7 mouse cellular contexts compared by ENCODE assay signal in genomic region chr13:8870510-8871313, GRCm38 (mm10). TPM values are rescaled to one million over a fixed set of nuclear protein-coding genes. Genes with fewer than 3 reads are reported as not detected.
DNase-seq lines count a peak whose midpoint lies in the region; ATAC-seq lines count a peak whose summit lies in the region.

No protein-coding gene starts in this region.

- peak overlapping the region; percentile 90 for H3K9ac ChIP-seq in midbrain, embryonic 13.5 days (replicated peaks)

- peak overlapping the region; percentile 92 for H3K27ac ChIP-seq in limb, embryonic 10.5 days
- peak overlapping the region; percentile 95 for H3K27ac ChIP-seq in midbrain, embryonic 13.5 days

- H3K27me3 ChIP-seq in limb, embryonic 10.5 days (ENCODE audit: low read depth, poor library complexity, severe bottlenecking), result no peaks in the 10 kb centered on the region
- no peaks in the 10 kb centered on the region for H3K27me3 ChIP-seq in midbrain, embryonic 13.5 days

- peaks cover 8% of the 10 kb centered on the region; the same call in 1 of the 2 replicates for H3K36me3 ChIP-seq in limb, embryonic 10.5 days
- peaks cover 6% of the 10 kb centered on the region; the same call in 1 of the 2 replicates for H3K36me3 ChIP-seq in midbrain, embryonic 13.5 days

- H3K4me3 ChIP-seq in limb, embryonic 10.5 days, result peak overlapping the region; percentile 83
- peak overlapping the region; percentile 84 for H3K4me3 ChIP-seq in midbrain, embryonic 13.5 days (replicated peaks)

- peak; percentile 86 for DNase-seq in adrenal gland, adult 8-10 months
- peak; percentile 89 for DNase-seq in embryo, embryonic 9.5 days (ENCODE audit: extremely low spot score)
- peak; percentile 94 for DNase-seq in kidney, adult 11 months
- DNase-seq in limb, embryonic 10.5 days (ENCODE audit: low spot score), result peak; percentile 90
- peak; percentile 84 for DNase-seq in spleen, adult 12 weeks (ENCODE audit: low spot score)

- no peaks in the 10 kb centered on the region for H3K9me3 ChIP-seq in limb, embryonic 10.5 days (replicated peaks)
- H3K9me3 ChIP-seq in midbrain, embryonic 13.5 days, result no peaks in the 10 kb centered on the region

- ATAC-seq in granulocyte monocyte progenitor cell, adult 5-6 weeks (replicated peaks; ENCODE audit: poor library complexity, severe bottlenecking), result peak; percentile 67
- peak; percentile 95 for ATAC-seq in midbrain, embryonic 13.5 days

- H3K4me2 ChIP-seq in midbrain, embryonic 13.5 days (replicated peaks), result peak overlapping the region; percentile 77

- under 1% methylated on average over 57 of the region's 57 CpGs for WGBS in limb, embryonic 10.5 days
- WGBS in midbrain, embryonic 13.5 days, result under 1% methylated on average over 57 of the region's 57 CpGs

- H3K4me1 ChIP-seq in limb, embryonic 10.5 days, result peaks cover 13% of the 10 kb centered on the region
- H3K4me1 ChIP-seq in midbrain, embryonic 13.5 days (replicated peaks), result peaks cover 23% of the 10 kb centered on the region

RNA-seq across cellular contexts. Expression of gene Wdr37, which starts 1.0 kb away (rescaled TPM):
- total RNA-seq in adrenal gland, adult 8-10 months (2022), result 10 to 100 TPM; 44.7 to 54.1 (median 49.6) TPM
- total RNA-seq in granulocyte monocyte progenitor cell, adult 5-6 weeks (2014; fragmentation: Nextera tagmentation), result 23.9 and 28.5 TPM in 2 replicates
- 18.9 and 20.7 TPM in 2 replicates for total RNA-seq in granulocyte monocyte progenitor cell, adult 5-6 weeks (2017)
- 21.0 and 25.3 TPM in 2 replicates for polyA plus RNA-seq in limb, embryonic 10.5 days (2016; fragmentation: Nextera tagmentation; extraction: Ambion mirVana)
- 56.6 and 58.0 TPM in 2 replicates for polyA plus RNA-seq in midbrain, embryonic 13.5 days (2015; fragmentation: Nextera tagmentation; extraction: Ambion mirVana)

RNA-seq across cellular contexts. Expression of gene Idi1, which starts 14.6 kb away (rescaled TPM):
- 10 to 100 TPM; 38.3 to 87.2 (median 74.2) TPM for total RNA-seq in adrenal gland, adult 8-10 months (2022)
- 25.0 and 26.1 TPM in 2 replicates for total RNA-seq in granulocyte monocyte progenitor cell, adult 5-6 weeks (2014; fragmentation: Nextera tagmentation)
- total RNA-seq in granulocyte monocyte progenitor cell, adult 5-6 weeks (2017), result 19.6 and 31.5 TPM in 2 replicates
- polyA plus RNA-seq in limb, embryonic 10.5 days (2016; fragmentation: Nextera tagmentation; extraction: Ambion mirVana), result 112 and 115 TPM in 2 replicates
- polyA plus RNA-seq in midbrain, embryonic 13.5 days (2015; fragmentation: Nextera tagmentation; extraction: Ambion mirVana), result 98.9 and 109 TPM in 2 replicates

Comparison
In these comparisons a context has a peak if more than half of its experiments do, and no peak if none do; other contexts are left out.
1. Peak in every context shown above with its lines: DNase-seq, ATAC-seq, H3K4me3 ChIP-seq and H3K27ac ChIP-seq.